Mouse (Mus musculus): ENCODE results near the gene Mtx2. TPM values are rescaled to one million over a fixed set of nuclear protein-coding genes. Genes with fewer than 3 reads are reported as not detected.

Gene Mtx2
- polyA plus RNA-seq, 1 experiment, result 52.5 TPM

DNA sequence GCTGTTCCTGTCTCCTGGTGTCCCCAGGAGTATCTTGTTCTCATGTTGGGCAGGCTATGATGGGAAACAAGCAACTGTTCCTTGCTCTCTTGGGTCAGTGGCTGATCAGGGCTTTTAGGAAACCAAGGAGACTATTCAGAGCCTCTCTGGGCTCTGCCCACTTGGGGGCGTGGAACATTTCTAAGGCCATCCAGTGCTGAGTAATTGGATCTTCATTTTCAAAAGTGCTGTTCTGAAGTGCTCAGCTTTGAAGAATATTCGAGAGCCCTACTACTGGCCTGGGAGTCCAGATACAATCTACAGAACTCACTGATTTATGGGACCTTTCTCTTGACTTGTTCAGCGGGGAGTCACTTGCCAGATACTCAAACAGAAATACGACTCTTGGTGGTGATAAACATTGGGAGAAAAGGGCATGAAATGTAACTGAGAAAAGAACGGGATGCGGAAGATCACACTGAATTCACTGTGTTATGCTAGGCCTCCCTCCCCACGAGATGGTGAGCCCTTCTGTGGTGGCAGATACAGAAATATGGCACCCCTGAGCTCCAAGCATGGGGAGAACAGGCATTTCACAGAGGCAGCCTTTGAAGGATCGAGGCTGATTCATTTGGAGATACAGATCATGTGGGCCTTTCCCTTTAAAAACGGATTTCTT is 92.4 kb downstream of the Mtx2 start:
- DNase-seq (ENCODE audit: low spot score), result no peak

DNA sequence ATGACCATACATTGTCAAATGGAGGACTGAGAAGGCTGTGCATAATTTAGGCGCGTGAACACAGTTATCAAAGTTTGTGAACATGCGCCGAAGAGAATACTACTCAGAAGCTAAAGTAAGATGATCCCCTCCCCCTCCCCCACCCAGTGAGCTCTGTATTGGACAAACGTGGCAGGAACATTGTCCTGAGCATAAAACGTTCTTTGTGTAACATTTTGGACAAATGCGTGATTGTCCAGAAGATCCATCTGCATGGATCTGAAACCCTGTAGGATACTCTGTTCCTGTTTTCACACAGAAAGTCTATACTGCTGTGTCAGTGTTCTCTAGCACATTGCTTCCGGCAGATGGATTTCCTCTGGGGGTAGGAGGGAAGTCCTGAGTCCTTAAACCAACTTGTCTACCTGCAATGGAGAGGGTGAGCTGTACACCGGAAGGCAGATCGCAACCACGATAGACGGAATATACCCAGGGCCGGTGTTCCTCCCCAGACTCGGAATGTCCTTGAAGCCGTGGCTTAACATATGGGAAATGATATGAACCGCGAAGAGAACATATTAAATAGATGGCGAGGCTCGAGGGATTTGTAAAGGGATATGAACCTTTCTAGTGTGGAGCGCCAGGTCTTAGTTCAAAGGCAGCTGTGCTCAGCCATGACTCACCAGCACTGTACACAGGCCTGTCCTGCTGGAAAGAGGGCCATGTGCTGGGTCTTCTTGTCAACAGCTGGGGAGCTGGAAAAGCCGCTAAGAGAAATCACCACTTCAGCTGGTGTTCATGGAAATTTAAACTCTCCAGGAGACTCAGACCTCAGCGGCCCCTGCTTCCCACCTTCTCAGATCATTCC is 100.6 kb downstream of the Mtx2 start:
- DNase-seq (ENCODE audit: low spot score), result no peak

Other genes starting within 250 kb of the Mtx2 start
- gene Lnpk, start 246.4 kb upstream of the Mtx2 start, polyA plus RNA-seq (2012; rRNA removed), result 8.9 and 9.3 TPM in 2 replicates
- gene Evx2, start 166.2 kb upstream of the Mtx2 start, polyA plus RNA-seq (2012; rRNA removed), result 0.56 and 1.1 TPM in 2 replicates
- 15.4 and 17.9 TPM in 2 replicates for gene Hoxd13, start 157.5 kb upstream of the Mtx2 start, polyA plus RNA-seq (2012; rRNA removed)
- 2.3 and 2.6 TPM in 2 replicates for gene Hoxd12, start 150.8 kb upstream of the Mtx2 start, polyA plus RNA-seq (2012; rRNA removed)
- gene Hoxd11, start 146.2 kb upstream of the Mtx2 start, polyA plus RNA-seq (2012; rRNA removed), result 8.1 and 8.9 TPM in 2 replicates
- 13.5 and 14.9 TPM in 2 replicates for gene Hoxd10, start 133.9 kb upstream of the Mtx2 start, polyA plus RNA-seq (2012; rRNA removed)
- gene Hoxd9, start 128.1 kb upstream of the Mtx2 start, polyA plus RNA-seq (2012; rRNA removed), result 9.1 and 12.2 TPM in 2 replicates
- 19.5 and 23.1 TPM in 2 replicates for gene Hoxd8, start 121.2 kb upstream of the Mtx2 start, polyA plus RNA-seq (2012; rRNA removed)
- gene Hoxd3, start 113.9 kb upstream of the Mtx2 start, polyA plus RNA-seq (2012; rRNA removed), result 2.6 and 2.7 TPM in 2 replicates
- 39.2 and 61.2 TPM in 2 replicates for gene Hoxd4, start 113.9 kb upstream of the Mtx2 start, polyA plus RNA-seq (2012; rRNA removed)
- 8.8 and 10.0 TPM in 2 replicates for gene Gm28230, start 99.1 kb upstream of the Mtx2 start, polyA plus RNA-seq (2012; rRNA removed)
- gene Hoxd1, start 62.8 kb upstream of the Mtx2 start, polyA plus RNA-seq (2012; rRNA removed), result 0.04 TPM in 1 of 2 replicates, not detected in the other

All from urinary bladder, adult 2 months (tissue).